Mouse (Mus musculus): Measurements from ENCODE around the gene Tmem131.
A peak's percentile ranks its signal among the peaks of the same experiment; 100 is the strongest.
"Not testable (repeated sequence)": the region's sequence is repeated elsewhere in the genome, so short reads cannot be mapped to it uniquely, and the experiment has no call there.

Tmem131 gene

DNA sequence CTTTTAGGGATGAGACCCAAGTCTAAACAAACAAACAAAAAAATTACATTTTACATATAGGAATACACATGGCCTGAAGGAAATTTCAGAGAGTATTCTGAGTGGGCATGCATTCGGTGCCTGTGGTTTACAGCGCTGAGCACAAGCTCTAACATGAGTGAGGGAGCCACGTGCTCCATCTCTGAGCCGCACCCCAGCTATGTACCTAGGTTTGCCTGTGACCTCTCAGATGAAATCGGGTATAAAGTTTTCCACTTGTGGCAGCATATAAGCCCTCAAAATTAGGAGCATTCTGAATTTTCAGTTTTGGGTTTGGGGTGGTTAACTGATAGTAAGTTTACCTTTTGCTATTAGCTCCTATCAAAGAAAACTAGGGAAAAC is 28.3 kb downstream of the Tmem131 start:
- DNase-seq (ENCODE audit: low spot score) = no peak

DNA sequence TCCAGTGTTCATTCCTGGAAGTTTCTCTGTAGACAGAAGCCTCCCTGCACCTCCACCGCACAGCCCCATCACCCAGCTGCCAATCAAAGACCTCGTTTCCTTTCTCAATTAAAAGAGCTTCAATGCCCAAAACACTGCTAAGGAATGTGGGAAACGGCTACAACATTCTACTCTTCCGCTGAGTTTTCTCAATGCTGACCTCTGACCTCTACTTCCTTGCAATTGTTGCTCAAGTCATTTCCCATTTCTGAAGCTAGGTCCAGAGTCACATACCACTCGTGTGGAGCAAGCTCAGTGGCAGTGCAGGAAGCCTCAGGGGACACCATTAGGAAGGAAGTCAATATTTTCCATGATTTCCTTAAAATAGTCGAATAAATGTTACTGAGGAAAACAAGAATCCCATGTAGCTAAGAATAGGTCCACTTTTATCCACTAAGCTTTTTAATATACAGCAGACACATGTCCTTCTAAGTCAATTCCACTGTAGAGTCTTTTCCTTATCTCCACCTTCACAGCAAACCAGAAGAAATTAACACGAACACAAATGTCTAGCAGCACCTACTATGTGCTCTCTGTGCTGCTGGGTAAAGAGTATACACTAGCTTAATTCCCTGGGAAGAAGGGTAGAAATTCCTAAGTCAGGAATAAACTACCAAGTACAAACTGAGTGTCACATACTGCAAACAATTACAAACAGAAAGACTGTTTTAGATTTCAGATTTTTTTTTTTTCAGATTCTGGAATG is 28.8 kb downstream of the Tmem131 start:
- DNase-seq (ENCODE audit: low spot score) = no peak

DNA sequence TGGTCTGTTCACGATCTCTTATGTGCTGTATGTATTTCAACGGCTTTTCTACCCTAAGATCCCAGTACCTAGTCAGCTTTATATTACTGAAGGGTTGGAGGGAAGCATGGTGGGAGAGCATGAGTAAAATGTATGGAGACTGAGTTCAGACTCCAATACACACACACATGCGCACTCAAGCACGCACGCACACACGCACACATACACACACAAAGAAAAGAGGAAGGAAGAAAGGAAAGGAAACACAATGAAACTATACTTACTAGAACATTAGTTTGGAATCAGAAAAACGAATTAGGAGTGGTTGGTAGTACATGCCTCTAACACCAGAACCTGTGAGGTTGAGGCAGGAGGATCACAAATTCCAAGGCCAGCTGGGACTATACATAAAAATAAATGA is 29.7 kb downstream of the Tmem131 start:
- no peak for DNase-seq (ENCODE audit: low spot score)

DNA sequence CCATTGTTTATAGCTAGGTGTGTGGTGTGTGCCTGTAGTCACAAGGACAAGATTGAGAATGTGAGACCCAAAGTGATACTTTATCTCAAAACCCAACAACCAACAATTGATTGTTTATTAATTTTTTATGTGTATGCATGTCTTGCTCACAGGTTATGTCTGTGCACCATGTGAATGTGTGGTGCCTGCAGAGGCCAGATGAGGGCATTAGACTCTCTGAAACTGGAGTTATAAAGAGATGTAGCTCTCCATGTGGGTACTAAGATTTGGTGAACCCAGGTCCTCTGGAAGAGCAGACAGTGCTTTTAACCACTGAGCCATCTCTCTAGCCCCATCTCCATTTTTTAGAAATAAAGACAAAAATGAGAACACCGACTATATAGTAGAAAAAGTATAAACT is 31.2 kb downstream of the Tmem131 start:
- DNase-seq (ENCODE audit: low spot score) = no peak

DNA sequence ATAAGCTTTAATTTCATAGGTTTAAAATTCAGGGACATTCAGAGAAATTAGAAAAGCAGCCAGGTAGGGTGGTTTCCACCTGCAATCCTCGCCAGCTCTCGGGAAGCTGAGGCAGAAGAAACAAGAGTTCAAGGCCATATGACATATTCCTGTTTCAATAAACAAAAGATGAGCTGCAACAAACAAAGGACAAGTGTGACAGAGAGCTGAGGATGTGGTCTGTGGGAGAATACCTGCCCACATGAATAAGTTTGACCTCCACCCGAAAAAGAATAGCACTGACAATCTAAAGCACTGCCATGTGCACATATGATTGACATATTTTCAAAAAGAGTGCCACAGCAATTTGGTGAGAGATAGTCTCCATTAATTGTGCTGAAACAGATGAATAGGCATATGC is 31.9 kb downstream of the Tmem131 start:
- DNase-seq (ENCODE audit: low spot score) = peak; percentile 55

DNA sequence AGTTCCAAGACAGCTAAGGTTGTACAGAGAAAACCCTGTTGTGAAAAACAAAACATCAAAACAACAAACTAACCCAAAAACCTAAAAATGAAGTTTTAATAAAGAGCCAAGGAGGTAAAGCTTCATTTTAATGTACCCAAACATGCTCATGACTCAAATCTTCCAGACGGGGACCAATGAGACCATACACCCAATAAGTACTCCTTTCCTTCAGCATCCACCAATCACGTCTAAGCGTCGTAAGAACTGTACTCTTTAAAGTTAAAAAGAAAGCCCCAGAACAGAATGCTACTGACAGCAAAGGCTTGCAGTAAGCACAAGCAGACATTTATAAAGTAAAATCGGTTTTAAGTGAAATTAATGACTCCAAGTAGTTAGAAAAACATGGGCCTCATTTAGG is 33.1 kb downstream of the Tmem131 start:
- DNase-seq (ENCODE audit: low spot score) = no peak

DNA sequence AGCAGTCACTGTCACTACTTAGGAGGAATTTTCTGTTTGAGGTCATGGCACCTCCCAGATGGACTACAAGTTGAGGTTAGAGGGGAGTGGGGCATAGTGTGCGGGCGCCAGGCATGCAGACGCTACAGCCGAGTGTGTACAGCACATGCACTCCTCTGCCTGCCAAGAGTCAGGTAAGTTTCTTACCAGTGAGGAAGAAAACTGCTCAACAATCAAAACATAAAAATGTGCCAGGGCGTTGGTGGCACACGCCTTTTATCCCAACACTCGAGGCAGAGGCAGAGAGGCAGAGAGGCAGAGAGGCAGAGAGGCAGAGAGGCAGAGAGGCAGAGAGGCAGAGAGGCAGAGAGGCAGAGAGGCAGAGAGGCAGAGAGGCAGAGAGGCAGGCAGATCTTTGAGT is 33.5 kb downstream of the Tmem131 start:
- not testable (repeated sequence) for DNase-seq (ENCODE audit: low spot score)

DNA sequence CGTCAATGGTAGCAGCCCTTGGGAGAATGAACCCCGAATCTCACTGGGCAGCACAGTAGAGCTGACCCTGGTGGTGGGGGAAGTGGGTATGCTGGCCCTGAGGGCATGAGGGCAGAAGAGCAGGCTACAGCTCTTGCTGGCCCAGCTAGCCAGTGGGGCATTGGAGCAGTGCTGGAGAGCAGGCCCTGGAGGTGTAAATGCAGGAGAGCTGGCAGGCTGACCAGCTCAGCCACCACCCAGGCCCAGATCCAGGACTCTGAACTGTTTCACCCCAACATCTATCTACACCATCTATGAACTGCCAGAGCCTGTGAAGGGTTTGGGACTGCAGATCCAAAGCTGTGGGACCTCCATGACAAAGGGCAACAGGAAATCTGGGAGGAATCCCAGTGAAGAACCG is 38.2 kb downstream of the Tmem131 start:
- DNase-seq (ENCODE audit: low spot score) = no peak

DNA sequence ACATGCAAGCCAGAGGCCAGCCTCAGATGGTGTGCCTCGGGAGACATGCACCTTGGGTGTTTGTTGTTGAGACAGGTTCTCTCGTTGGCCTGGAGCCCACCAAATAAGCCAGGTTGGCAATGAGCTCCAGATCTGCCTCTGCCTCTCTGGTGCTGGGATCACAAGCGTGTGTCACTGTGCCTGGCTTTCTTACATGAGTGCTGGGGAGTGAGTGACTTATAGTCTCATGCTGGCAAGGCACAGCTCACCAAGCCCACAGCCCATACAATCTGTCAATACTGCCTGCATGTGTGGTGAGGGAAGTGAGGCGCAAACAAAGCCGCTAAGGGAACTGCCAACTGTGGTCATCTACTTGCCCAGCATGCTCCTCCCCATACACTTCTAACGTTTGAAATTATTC is 39.0 kb downstream of the Tmem131 start:
- DNase-seq (ENCODE audit: low spot score) = no peak

DNA sequence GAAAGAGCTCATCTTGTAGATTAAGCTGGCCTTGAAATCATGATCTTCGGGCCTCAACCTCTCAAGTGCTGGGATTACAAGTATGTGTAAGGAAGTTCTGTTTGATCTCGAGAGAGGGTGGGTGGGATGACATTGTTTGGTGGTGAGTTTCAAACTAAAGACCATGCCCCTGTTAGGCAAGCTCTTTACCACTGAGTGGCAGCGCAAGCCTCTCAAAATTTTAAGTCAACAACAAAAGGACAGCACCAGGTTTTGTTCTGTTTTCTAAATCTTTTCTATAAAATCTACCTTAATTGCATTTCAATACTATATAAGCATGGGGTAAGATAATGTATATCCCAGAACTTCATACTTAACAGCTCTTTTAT is 39.4 kb downstream of the Tmem131 start:
- DNase-seq (ENCODE audit: low spot score) = no peak

DNA sequence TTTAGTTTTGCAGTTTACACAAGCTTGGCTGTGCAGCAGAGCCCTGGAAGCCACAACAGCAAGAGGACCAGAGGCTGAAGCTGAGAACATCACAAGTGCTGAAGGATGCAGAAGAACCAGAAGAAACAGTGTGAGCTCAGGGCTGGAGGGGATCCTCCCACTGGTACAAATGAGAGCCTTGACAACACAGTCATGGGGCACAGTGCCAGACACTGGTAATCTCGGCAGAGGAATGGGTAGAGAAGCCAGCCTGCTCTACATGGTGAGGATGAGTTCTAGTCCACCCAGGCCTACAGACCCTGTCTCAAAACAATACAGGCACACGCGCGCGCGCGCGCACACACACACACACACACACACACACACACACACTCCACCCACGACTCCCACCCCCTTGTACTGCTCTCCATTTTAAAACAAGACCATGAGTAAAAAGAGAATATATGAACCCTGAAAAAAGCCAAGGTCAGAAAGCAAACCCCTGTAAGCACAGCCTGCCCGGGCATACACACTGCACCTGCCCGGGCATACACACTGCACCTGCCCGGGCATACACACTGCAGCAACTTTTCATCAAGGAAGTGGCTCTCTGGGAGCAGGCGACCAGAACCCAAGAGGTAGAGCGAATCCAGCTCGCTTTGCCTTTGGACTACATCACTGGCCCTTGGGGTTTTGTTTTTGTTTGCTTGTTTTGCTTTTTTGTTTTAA is 39.9 kb downstream of the Tmem131 start:
- DNase-seq (ENCODE audit: low spot score) = no peak

DNA sequence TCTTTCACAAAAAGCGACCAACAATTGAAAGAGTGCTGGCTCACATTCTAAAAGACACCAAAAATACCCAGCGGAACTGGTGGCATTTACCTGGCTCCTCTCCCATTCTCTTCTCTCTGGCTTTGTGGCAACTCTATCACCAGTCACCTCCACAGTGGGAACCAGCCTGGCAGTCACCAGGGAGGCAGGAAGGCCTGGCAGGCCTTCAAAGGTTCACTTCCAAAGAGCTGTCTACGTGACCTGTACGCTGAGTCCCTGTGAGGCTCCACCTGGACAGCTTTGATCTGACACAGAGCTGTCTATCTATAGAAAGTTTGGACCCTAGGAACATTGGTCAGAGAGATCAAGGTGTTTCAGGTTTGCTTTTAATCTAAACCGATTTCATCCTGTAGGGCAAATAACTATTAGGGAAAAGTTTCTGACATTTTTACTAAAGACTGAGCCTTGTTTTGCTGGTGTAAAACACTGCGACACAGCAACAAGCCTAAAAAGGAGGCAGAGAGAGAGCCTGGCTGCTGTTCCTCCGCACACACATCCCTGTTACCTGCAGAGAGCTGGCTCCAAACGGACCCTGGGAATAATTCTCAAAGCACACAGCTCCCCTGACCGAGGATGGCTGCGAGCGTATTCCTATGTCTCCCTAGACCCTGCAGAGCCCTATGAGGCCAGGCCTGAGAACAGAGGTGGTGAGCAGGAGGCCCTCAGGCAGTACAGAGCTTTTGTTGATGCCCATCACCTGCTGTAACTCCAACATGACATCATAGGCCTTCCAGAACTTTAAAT is 40.7 kb downstream of the Tmem131 start:
- no peak for DNase-seq (ENCODE audit: low spot score)

DNA sequence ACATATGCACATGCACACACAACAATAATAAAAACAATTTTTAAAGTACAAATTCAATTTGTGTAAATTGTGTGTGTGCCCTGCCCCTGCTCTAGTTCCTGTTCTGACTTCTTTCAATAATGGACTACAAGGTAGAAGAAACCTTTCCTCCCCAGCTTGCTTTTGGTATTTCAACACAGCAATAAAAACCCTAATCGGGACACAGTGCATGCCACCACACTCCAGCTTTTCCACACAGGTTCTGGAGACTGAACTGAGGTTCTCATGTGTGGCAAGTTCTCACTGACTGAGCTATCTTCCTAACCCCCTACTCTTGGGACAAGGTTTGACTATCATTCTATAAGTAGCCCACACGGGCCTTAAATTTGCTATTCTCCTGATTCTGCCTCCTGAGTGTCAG is 43.8 kb downstream of the Tmem131 start:
- DNase-seq (ENCODE audit: low spot score) = no peak

DNA sequence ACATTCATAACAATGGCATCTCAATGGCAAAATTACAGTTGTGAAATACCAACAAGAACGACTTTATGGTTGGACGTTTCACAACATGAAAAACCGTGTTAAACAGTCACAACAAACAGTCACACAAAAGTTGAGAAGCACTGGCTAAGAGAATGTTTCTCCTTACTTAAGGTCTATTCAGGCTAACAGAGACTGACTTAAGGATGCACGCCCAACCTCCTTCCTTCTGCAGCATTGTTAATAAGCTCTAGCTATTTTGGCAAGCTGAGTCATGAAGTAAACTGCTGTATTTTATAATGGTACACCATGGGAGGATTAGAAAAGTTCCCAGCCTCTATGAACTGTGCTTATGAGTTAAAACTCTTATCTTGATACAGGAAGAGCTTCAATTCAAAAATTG is 47.0 kb downstream of the Tmem131 start:
- DNase-seq (ENCODE audit: low spot score) = no peak

DNA sequence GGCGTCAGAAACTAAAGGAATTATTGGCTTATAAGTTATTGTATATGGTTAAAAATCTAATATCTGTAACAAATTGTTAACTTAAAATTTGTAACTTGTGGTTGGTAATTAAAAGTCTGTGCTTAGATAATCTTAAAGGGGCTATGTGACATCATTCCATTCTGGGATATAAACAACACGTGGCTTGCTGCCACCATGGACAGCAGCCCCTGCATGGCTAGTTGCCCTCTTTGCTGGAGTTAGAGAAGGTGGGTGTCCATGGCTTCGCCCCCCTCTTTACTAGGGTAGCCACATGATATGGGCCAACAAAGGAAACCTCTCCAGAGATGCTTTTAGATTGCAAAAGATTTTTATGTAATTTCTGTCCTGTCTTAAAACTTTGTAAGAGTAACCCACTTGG is 48.0 kb downstream of the Tmem131 start:
- DNase-seq (ENCODE audit: low spot score) = no peak

DNA sequence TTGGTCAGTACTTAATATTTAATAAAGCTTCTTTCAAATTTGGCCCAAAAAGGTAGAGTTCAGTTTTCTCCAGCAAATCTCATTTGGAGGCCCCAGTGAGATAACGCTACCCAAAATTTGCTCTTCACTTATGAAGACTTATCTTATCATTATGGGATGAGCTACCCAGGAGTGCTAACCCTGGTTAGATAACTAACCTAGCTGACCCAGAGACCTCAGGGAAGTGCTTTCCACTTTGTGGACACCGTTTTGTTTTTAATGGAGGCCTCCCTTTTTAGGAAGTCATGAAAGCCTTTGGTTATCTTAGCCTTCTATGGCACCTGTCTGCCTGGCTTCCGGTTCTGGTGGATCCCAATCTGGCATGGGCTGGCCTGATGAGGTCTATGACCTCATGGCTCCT is 49.3 kb downstream of the Tmem131 start:
- no peak for DNase-seq (ENCODE audit: low spot score)

DNA sequence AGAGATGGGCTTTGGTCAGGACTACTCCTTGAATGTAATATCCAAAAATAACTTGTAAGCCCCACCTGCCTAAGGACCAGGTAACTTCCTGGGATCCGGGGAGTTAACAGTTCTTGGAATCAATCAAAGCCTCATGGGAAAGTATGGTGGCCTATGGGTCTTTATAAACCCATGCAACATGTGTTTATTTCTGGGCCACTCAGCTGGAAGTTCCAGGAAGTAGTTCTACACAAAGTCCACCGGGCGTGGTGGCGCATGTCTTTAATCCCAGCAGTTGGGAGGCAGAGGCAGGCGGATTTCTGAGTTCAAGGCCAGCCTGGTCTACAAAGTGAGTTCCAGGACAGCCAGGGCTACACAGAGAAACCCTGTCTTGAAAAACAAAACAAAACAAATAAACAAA is 49.7 kb downstream of the Tmem131 start:
- DNase-seq (ENCODE audit: low spot score) = not testable (repeated sequence)

DNA sequence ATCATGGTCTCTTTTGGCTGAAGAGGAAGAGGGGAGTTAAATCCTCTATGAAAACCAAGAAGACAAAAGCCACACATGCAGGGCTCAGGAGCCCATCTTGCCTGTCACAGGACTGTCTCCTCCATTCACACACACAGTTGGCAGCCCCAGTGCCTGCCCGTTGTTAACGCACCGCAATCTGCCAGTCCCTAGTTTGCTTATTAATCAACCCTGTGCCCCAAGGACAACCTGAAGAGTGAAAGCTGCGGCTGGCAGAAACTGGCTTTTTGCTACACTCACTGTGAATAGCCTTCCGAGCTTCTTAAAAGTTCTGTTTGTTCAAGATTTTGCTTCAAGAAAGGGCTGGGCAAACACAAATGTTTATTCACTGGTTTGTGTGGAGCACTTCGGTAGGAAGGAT is 50.3 kb downstream of the Tmem131 start:
- no peak for DNase-seq (ENCODE audit: low spot score)

DNA sequence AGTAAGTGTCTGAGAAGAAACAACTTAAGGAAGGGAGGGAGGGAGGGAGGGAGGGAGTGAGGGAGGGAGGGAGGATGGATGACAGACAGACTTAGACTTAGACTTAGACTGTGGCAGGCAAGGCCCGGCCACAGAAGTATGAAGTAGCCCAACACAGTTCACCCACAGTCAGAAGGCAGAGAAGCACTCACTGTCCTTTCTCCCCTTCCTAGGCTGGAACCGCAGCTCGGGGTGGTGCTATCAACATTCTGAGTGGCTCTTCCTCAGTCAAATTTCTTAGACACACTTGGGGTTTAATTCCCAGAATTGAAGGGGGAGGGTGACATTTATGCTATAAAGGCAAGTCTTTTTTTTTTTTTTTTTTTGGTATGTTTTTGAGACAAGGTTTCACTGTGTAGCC is 51.0 kb downstream of the Tmem131 start:
- no peak for DNase-seq (ENCODE audit: low spot score)

DNA sequence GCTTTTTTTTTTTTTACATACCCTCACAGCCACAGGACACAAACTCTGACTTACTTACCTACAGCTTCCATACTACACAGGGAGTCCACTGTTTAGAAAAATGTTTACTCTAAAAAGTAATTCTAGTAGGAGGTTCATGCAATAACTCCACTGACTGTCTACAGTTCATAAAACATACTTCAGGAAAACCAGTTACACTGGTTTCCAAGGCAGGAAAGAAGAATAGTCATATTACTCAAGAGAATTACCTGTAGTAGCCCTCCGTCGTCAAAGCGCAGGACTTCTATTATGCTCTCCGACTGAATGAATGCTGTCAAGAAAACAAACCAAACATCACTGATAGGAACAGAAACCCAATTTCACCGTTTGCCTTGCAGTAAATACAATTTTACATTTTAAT is 54.5 kb downstream of the Tmem131 start:
- no peak for DNase-seq (ENCODE audit: low spot score)

DNA sequence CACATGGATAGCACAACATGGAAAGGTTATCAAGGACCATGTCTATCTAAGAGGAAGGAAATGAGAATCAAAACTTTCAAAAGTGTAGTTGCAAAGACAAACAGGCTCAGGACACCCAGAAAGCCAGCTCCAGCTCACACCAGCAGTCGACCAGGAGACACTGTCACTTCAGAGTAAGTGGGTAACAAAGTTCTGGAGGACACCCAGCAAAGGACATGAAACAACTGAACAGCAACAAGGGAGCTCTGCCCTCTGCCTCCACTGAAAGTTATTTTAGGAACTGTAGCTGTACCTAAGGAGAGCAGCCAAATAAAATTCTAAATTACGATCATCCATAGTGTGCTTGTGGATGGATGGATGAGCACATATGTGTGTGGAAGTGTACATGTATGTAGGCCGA is 56.3 kb downstream of the Tmem131 start:
- DNase-seq (ENCODE audit: low spot score) = no peak

DNA sequence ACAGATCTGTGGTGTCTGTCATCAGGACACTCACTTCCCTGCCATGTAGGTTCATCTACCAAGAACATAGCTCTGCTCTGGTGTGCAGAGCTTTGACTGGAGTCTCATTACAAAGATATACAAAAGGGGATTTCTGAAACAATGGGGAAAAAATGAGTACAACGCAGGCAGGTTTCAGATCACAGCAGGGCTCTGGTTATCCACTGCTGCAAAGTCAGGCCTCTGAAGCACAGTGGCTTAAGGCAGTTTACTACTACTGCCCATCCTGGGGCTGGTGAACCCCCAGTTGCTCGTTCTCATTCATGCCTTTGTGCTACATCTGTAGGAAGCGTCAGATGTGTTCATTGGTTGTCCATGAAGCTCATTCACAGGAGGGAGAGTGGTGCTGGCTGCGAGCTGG is 57.0 kb downstream of the Tmem131 start:
- no peak for DNase-seq (ENCODE audit: low spot score)

DNA sequence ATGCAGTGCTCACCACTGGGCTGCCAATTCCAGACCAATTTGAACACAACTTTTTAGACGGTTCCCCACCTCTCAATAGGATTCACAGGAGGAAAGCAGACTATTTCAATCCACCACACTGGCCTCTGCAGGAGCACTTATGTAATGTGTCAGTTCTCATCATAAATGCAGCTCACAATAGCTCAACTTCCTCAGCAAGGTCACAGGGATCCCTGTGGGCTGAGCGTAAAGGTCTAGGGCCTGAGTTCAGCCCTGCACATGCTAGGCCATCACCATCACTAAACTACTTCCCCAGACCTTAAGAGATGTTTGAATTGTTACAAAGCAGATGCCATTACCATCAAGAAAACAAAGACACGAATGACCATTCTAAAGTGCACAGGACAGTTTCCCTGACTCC is 58.9 kb downstream of the Tmem131 start:
- no peak for DNase-seq (ENCODE audit: low spot score)

All from T-cell, adult 2 months (primary cell).